Comparison of ENCODE assay signal across 9 mouse cellular contexts in genomic region chr6:99971376-99971775, GRCm38 (mm10).
DNase-seq lines count a peak whose midpoint lies in the region; ATAC-seq and TF ChIP-seq lines count a peak whose summit lies in the region.
"Had no signal": no experiment of that assay in that cellular context is flagged by ENCODE, and none has a peak within 500 bp of the region (broad histone marks: within the 10 kb centered on the region; RNA-seq: fewer than 3 reads in every experiment).

No protein-coding gene starts in this region.

- H3K27ac ChIP-seq in heart, postnatal 0 days (ENCODE audit: low read depth), result no peak overlapping the region
- no peak overlapping the region for H3K27ac ChIP-seq in kidney, embryonic 14.5 days (ENCODE audit: low read depth, low read length)
- H3K27ac ChIP-seq: limb, embryonic 15.5 days had no signal

- H3K4me3 ChIP-seq in heart, postnatal 0 days (ENCODE audit: low read depth, low read length), result no peak overlapping the region
- no peak overlapping the region for H3K4me3 ChIP-seq in kidney, embryonic 14.5 days (ENCODE audit: low read length)
- H3K4me3 ChIP-seq: limb, embryonic 15.5 days had no signal

- H3K4me2 ChIP-seq in heart, postnatal 0 days (ENCODE audit: low read depth, low read length), result no peak overlapping the region
- no peak overlapping the region for H3K4me2 ChIP-seq in kidney, embryonic 14.5 days (replicated peaks; ENCODE audit: low read depth, low read length)
- H3K4me2 ChIP-seq: limb, embryonic 15.5 days had no signal

- 29% methylated on average over 9 of the region's 9 CpGs for WGBS in heart, postnatal 0 days
- WGBS in kidney, embryonic 14.5 days, result 53% methylated on average over 9 of the region's 9 CpGs

- ATAC-seq in heart, postnatal 0 days (ENCODE audit: insufficient read depth, low read depth), result peak; percentile 28; the same call in 1 of the 2 replicates
- ATAC-seq in kidney, embryonic 14.5 days (ENCODE audit: low FRiP score, low TSS enrichment), result no peak

- peaks cover 14% of the 10 kb centered on the region; the same call in 1 of the 2 replicates for H3K4me1 ChIP-seq in heart, postnatal 0 days (ENCODE audit: control insufficient read depth, insufficient read depth)
- H3K4me1 ChIP-seq in kidney, embryonic 14.5 days (ENCODE audit: control insufficient read depth, insufficient read depth, low read length), result no peaks in the 10 kb centered on the region

- peak; percentile 42 for DNase-seq in layer of hippocampus, adult 11-12 months (ENCODE audit: low spot score)
- DNase-seq in layer of hippocampus, adult 9-10 months (ENCODE audit: low spot score), result no peak
- DNase-seq in cerebellum, postnatal 36 days, result peak; percentile 75 to 79
- no peak for DNase-seq in heart, postnatal 0 days (ENCODE audit: low spot score)
- DNase-seq in left cerebral cortex, postnatal 14 days (ENCODE audit: low spot score in 2 of 2), result peak; percentile 35 to 47
- no peak for DNase-seq in embryo, embryonic 9.5 days (ENCODE audit: extremely low spot score)
- no peak for DNase-seq in thymus, postnatal 36 days

- intact Hi-C loops in left cerebral cortex, postnatal 14 days (cut with DNase I), result no loop called here

- H3K9me3 ChIP-seq in heart, postnatal 0 days (replicated peaks; ENCODE audit: control insufficient read depth, low read length), result no peaks in the 10 kb centered on the region
- no peaks in the 10 kb centered on the region for H3K9me3 ChIP-seq in kidney, embryonic 14.5 days (ENCODE audit: control insufficient read depth, low read length)
- H3K9me3 ChIP-seq: limb, embryonic 15.5 days had no signal

- H3K9ac ChIP-seq in heart, postnatal 0 days (replicated peaks; ENCODE audit: low read depth, low read length), result no peak overlapping the region
- H3K9ac ChIP-seq in kidney, embryonic 14.5 days (ENCODE audit: low read depth, low read length), result no peak overlapping the region
- H3K9ac ChIP-seq: limb, embryonic 15.5 days had no signal

- TF ChIP-seq EP300 in heart, postnatal 0 days (IDR thresholded peaks at IDR 0.05; ENCODE audit: low read depth), result no peak

- 0 out of 2 replicates have a peak, but pooled peaks have one; percentile 4 for TF ChIP-seq CTCF in heart, postnatal 0 days (IDR thresholded peaks at IDR 0.05; ENCODE audit: low read depth)

- peaks cover 8% of the 10 kb centered on the region; the same call in 1 of the 2 replicates for H3K27me3 ChIP-seq in heart, postnatal 0 days (ENCODE audit: control insufficient read depth, insufficient read depth, low read length)
- H3K27me3 ChIP-seq in kidney, embryonic 14.5 days (ENCODE audit: control insufficient read depth, insufficient read depth, low read length), result no peaks in the 10 kb centered on the region
- H3K27me3 ChIP-seq: limb, embryonic 15.5 days had no signal

- H3K36me3 ChIP-seq in heart, postnatal 0 days (replicated peaks; ENCODE audit: control insufficient read depth, insufficient read depth, low read length), result no peaks in the 10 kb centered on the region
- no peaks in the 10 kb centered on the region for H3K36me3 ChIP-seq in kidney, embryonic 14.5 days (ENCODE audit: control insufficient read depth, insufficient read depth, low read length)
- H3K36me3 ChIP-seq: limb, embryonic 15.5 days had no signal

Comparison
In these comparisons a context has a peak if more than half of its experiments do, and no peak if none do; other contexts are left out.
1. DNase-seq: peak in layer of hippocampus, adult 11-12 months (single experiment), cerebellum, postnatal 36 days (2 of 2) and left cerebral cortex, postnatal 14 days (2 of 2); none in layer of hippocampus, adult 9-10 months (single experiment), heart, postnatal 0 days (single experiment), embryo, embryonic 9.5 days (single experiment) and thymus, postnatal 36 days (0 of 2).